Mouse (Mus musculus) layer of hippocampus, adult 8-10 months (tissue): ENCODE measurements around the gene Neurog3. TPM values are rescaled to one million over a fixed set of nuclear protein-coding genes. Genes with fewer than 3 reads are reported as not detected.
A peak's percentile ranks its signal among the peaks of the same experiment; 100 is the strongest.

ENCODE experiments used
- DNase-seq, 2 experiments: peaks; one replicate each; pipeline ENCODE4 v3.0.0; 2022; ENCODE audit warnings: low spot score in 2 of 2
- total RNA-seq, 4 experiments: library from RNA; stranded (reverse); gene quantifications; 2 replicates each; pipeline ENCODE4 v1.2.4; 2022

Gene Neurog3
- total RNA-seq: not detected

DNA sequence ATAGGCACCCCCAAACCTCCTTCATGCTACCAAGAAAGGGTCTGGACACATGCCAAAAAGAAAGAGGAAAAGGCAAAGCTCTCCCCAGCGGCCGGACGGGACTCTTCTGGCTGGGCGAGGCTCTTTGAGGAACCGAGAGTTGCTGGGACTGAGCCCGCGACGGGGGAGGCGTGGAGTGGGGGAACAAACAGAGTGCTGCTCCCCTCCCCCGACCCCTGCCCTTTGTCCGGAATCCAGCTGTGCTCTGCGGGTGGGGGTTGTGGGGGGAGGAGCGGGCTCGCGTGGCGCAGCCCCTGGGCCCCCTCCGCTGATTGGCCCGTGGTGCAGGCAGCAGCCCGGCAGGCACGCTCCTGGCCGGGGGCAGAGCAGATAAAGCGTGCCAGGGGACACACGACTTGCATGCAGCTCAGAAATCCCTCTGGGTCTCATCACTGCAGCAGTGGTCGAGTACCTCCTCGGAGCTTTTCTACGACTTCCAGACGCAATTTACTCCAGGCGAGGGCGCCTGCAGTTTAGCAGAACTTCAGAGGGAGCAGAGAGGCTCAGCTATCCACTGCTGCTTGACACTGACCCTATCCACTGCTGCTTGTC is at the start of gene Neurog3:
TSS of gene Neurog3 (plus strand) at position 400 of the 591 bp plus-strand sequence.
- DNase-seq: no peak

DNA sequence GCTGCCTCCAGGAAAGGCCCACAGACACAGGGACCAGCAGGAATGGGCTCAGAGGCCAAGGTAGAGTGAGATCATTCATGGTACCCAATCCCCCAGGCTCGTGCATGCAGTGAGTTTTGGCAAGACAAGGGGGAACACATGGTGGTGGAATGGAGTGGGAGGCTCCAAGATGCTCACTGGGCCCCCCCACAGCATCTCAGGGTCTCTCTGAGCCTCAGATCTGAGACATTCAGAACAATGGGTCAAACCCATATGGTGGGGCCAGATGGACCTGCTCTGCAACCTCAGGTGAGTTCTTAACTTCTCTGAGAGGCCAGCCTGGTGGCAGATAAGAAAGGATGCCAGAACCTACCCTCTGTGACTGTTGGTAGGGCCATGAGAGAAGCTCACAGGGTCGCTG is 46.8 kb upstream of the Neurog3 start:
- no peak for DNase-seq

DNA sequence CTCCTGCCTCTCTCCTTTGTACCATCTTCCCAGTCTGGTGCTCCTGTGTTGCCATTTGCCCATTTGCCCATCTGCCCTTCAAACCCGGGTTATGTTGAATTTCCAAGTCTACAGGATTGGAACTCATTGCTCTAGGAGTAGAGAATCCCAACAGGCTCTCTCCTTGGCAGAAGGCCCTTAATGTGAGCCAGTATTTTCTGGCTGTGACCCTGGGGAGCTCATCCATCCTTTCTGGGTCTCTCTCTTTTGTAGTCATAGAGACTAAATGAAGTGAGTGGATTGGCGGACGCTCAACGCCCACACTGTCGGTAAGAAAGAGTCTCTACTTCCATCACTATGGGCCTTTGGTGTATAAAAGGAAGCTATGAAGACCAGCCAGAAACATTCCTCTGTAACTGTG is 46.1 kb upstream of the Neurog3 start:
- DNase-seq: no peak

DNA sequence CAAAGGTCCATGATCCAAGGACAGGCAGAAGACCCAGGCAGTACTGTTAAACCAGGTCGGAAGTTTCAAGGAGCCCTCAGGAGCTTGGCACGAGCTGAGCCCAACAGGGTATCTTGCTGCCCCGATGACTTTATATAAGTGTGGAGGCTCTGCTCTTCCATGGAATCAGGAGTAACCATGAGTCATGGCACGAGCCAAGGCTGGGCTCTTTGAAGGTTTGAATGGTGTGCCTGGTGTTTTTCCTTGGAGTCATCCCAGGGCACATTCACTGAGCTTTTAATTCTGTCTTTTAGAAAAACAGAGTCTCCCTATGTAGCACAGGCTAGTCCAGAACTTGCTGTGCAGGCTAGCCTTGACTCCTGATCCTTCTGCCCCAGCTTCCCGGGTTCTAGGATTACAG is 44.5 kb upstream of the Neurog3 start:
- no peak for DNase-seq

- no peak for DNase-seq
Observed at GRCm38 (mm10) chr10:62089071-62089470, 43.8 kb upstream of the Neurog3 start.

GRCm38 (mm10) chr10:62089486-62089885 is 43.4 kb upstream of the Neurog3 start:
- no peak for DNase-seq

DNA sequence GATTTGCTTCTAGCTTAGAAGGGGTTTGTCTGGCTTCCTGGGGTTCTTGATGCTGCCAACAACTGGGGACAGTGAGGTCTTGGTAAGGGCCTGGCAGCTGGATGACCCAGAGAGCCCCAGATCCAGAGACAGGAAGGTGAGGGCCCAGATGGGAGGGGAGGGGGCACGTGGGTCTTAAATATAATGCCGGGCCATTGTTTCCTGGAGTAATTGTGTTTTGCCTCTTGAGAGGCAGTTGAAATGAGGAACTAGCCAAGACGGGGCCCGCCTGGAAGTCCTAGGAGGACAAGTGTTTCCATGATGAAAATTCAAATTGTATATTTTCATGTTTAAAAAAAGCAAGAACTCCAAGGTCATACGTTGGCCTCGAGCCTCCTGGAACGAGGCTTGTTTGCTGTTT is 39.0 kb upstream of the Neurog3 start:
- DNase-seq: no peak

GRCm38 (mm10) chr10:62094401-62094800 is 38.5 kb upstream of the Neurog3 start:
- DNase-seq: no peak

- no peak for DNase-seq
Observed at GRCm38 (mm10) chr10:62099749-62100403, 33.0 kb upstream of the Neurog3 start.

DNA sequence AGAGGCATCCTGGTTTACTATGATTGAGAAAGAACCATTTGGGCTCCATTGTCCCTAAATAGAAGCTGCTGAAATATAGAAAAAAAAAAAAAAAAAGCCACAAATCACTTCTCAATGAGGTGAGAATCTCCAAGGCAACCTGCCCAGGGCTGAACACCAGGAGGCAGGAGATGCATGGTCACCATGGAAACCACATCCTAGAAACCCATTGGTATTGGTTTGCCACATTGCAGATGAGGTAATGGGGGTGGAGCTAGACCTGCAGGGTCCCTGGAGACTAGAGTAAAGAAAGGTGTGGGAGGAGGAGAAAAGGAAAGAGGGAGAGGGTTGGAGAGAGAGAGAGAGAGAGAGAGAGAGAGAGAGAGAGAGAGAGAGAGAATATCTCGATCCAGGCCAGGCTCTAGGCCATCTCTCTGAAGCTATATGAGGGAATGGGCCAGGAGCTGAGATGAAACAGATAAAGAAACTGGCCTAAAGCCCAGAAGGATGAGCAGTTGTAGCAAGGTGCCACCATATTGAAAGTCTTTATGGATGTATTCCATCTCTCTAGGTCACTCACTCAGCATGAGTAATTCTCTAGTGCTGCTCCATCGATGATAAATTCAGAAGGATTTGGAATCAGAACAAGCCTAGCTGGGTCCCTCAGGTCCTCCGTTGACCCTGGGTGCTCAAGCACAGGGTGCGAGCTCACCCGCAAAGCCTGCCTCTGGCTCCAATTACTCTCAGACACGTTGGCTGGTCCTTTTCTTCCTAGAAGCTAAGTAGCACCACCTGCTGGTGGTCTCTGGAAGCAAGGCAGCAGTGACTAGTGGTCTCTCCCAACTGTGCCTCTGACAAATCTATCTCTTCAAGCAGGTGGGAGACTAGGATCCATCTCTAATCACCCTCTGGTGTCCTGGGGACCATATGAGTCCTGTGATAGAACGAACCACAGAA is 31.1 kb upstream of the Neurog3 start:
- peak; percentile 81 to 87 for DNase-seq

DNA sequence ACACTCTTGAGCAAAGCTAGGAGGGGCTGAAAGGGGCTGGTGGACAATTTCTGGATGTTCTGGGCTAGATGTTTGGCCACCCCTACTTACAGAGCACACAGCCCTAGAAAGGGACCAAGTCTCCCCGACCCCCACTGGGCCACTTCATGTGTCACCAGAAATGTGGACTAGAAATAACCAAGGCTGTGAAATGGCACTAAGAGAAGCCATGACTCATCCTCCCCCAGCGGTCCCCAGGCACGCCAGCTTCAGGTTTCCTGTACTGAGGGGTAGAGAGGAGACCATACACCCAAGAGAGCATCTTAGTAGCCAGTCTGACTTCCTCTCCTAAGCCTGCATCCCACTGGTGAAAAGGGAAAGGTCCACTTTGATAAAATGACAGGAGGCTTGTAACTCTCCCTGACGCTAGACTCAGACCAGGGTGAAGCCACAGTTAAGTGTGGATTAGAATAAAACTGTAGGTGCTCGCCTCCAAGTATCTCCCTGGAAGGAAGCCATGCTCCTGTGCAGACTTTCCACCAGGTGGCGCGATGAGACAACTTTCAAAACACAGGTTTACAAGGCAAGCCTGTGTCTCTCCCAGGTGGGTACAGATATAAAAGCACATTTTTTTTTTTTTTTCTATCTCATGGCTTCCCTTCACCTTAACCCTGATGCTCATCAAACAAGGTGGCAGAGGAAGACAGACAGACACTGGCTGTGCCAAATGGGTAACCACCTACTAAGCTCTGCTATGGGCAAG is 27.9 kb upstream of the Neurog3 start:
- DNase-seq: peak in 1 of 2 experiments; percentile 69

- DNase-seq: no peak
Observed at GRCm38 (mm10) chr10:62107048-62107447, 25.8 kb upstream of the Neurog3 start.

GRCm38 (mm10) chr10:62110504-62111206 is 22.2 kb upstream of the Neurog3 start:
- DNase-seq: peak; percentile 62 to 84

DNA sequence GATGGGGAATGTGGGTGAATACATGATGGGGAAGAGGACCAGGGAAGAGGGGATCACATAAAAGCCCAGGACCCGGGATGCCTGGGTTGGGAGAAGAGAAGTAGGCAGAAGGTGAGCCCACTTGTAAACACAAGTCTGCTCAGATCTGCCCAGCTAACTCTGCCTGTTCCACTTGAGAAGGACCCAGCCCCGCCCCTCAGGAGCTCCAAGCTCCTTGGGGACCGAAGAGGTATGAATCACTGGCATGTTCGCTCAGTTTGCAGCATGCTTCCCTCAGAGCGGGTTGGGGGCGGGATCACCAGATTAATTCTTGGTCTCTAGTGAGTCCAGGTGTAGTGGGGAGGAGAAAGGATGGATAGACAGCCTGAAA is 21.7 kb upstream of the Neurog3 start:
- DNase-seq: no peak

- no peak for DNase-seq
Observed at GRCm38 (mm10) chr10:62113865-62114647, 18.8 kb upstream of the Neurog3 start.

GRCm38 (mm10) chr10:62127137-62127536 is 5.8 kb upstream of the Neurog3 start:
- no peak for DNase-seq

- no peak for DNase-seq
Observed at GRCm38 (mm10) chr10:62127711-62128231, 5.1 kb upstream of the Neurog3 start.

DNA sequence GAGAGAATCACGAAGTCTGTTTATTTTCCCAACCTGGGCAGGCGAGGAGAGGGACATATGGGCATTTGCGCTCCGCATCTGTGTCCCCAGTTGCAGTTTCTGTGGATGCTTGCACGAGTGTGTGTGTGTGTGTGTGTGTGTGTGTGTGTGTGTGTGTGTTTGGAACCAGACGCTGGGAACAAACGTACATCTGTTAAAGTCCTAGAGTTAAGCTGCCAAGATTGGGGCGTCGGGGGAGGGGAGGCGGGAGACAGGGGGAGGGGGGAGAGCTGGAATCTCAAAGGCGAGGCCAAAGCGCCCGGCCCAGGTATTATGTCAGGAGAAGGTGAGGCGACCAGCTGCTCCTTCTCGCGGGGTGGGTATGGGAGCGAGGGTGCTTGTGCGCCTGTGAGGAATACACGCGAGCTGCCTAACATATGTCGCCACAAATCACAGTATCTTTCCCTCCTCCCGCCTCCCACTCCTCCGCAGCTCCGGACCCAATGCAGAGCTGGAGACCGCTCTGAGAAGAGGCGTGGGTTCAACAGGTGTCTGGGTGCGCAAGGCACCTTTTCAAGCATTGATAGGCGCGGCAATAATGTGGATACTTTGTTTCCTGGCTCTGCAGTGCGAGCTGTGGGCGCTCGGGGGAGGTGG is 4.5 kb upstream of the Neurog3 start:
- DNase-seq: peak; percentile 25 to 48

- DNase-seq: no peak
Observed at GRCm38 (mm10) chr10:62135696-62136470, 3.0 kb downstream of the Neurog3 start.
